Mouse (Mus musculus) stomach, embryonic 14.5 days (tissue): ENCODE measurements around the gene Ank3. TPM values are rescaled to one million over a fixed set of nuclear protein-coding genes. Genes with fewer than 3 reads are reported as not detected.

Experiments
- ATAC-seq: fragments of 200-750 bp; cut with Nextera tagmentation; 2 replicates; pipeline ENCODE4 v1.8.0; 2017; ENCODE audit warnings: low read depth, moderate TSS enrichment; ENCODE audit not compliant: insufficient number of reproducible peaks, insufficient read depth, low FRiP score
- H3K27ac ChIP-seq: fragments of 300-500 bp; sonication (generic); 2 replicates; pipeline ENCODE4 v1.5.1; 2014; ENCODE audit warnings: mild to moderate bottlenecking, low read length, moderate library complexity, mixed read lengths
- H3K27me3 ChIP-seq: fragments of 300-500 bp; sonication (generic); 2 replicates; pipeline ENCODE4 v1.6.1; 2014; ENCODE audit warnings: low read length, control low read depth, mixed read lengths; ENCODE audit not compliant: control insufficient read depth, insufficient read depth
- H3K36me3 ChIP-seq: fragments of 300-500 bp; sonication (generic); 2 replicates; pipeline ENCODE4 v1.6.1; 2014; ENCODE audit warnings: mild to moderate bottlenecking, control low read depth, low read length, moderate library complexity, mixed read lengths; ENCODE audit not compliant: control insufficient read depth, insufficient read depth
- H3K4me1 ChIP-seq: fragments of 300-500 bp; sonication (generic); 2 replicates; pipeline ENCODE4 v1.6.1; 2014; ENCODE audit warnings: low read length, control low read depth, mixed read lengths; ENCODE audit not compliant: control insufficient read depth, insufficient read depth
- H3K4me2 ChIP-seq: fragments of 300-500 bp; sonication (generic); replicated peaks from 2 replicates; pipeline ENCODE4 v1.6.1; 2014; ENCODE audit warnings: low read depth, low read length, control low read depth
- H3K4me3 ChIP-seq: fragments of 300-500 bp; sonication (generic); 2 replicates; pipeline ENCODE4 v1.5.1; 2014; ENCODE audit warnings: low read depth, low read length, control low read depth
- H3K9ac ChIP-seq: fragments of 300-500 bp; sonication (generic); replicated peaks from 2 replicates; pipeline ENCODE4 v1.6.1; 2014; ENCODE audit warnings: low read depth, mild to moderate bottlenecking, control low read depth, low read length, moderate library complexity, mixed read lengths
- H3K9me3 ChIP-seq: fragments of 300-500 bp; sonication (generic); 2 replicates; pipeline ENCODE4 v1.6.1; 2016; ENCODE audit warnings: low read depth, low read length, control low read depth; ENCODE audit not compliant: control insufficient read depth
- WGBS: fragments of 180-500 bp; shearing (Covaris S2); extraction: QIAGEN DNeasy Blood & Tissue Kit; methylation state at CpG from one replicate; pipeline ENCODE4 v1.1.7; 2014; 5-methylcytosine and 5-hydroxymethylcytosine counted together
- polyA plus RNA-seq: library from polyadenylated mRNA; unstranded; fragments of >200 nt; fragmentation: Nextera tagmentation; extraction: Ambion mirVana; gene quantifications from 2 replicates; pipeline ENCODE4 v1.2.1, GENCODE M21; 2014

Gene Ank3
- polyA plus RNA-seq, 1 experiment from 2014 or later: 46.1 TPM

GRCm38 (mm10) chr10:69945870-69946269, 547.3 kb downstream of the Ank3 start:
- Histone ChIP-seq H3K4me1 (no peaks in the 10 kb centered on the region), H3K4me3 (no peak overlapping the region), H3K9ac (no peak overlapping the region), H3K27ac (no peak overlapping the region), H3K4me2 (no peak overlapping the region), H3K9me3 (no peaks in the 10 kb centered on the region), H3K27me3 (no peaks in the 10 kb centered on the region), H3K36me3 (no peaks in the 10 kb centered on the region)
- no peak for ATAC-seq
- 76% methylated on average over 8 of the region's 8 CpGs for WGBS

DNA sequence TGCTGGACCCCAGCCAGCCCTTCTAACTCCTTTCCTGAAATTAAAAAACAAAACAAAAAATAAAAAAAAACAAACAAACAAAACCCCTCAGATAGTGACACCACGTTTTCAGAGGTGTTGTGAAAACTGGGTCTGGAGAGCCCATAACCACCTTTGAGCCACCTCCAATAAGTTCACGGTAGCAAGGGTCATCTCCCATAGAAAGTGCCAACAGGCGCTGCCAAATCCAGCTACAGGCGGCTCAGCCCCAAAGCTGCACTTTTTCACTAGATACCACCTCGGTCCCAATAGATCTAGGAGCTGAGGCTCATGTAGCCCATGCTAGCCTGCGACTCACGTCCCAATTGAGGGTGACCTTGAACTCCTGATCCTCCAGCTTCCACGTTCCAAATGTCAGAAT, 547.7 kb downstream of the Ank3 start:
- H3K9ac ChIP-seq: no peak overlapping the region
- H3K36me3 ChIP-seq: no peaks in the 10 kb centered on the region
- H3K27ac ChIP-seq: no peak overlapping the region
- H3K4me1 ChIP-seq: no peaks in the 10 kb centered on the region
- H3K9me3 ChIP-seq: no peaks in the 10 kb centered on the region
- no peak overlapping the region for H3K4me3 ChIP-seq
- H3K27me3 ChIP-seq: no peaks in the 10 kb centered on the region
- H3K4me2 ChIP-seq: no peak overlapping the region
- ATAC-seq: no peak
- WGBS: 84% methylated on average over 8 of the region's 8 CpGs

DNA sequence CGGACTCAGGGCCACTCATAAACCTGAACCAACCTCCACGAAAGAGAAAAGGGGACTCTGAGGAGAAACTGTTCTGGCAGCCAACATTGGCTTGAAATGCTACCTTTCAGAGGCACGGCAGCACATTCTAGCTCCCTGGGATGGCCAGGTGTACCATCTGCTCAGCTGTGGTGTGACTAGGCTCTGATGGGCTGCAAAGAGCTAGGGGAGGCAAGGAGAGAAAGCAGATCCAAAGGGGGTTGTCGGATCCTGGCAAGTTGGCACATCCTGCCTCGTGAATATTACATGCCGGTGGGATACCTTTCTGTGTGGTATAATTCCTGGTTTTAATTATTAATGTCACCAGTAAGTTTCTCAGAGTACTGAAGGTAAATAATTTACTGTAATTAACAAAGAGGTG, 548.5 kb downstream of the Ank3 start:
- WGBS: 90% methylated on average over 6 of the region's 6 CpGs
- H3K9ac ChIP-seq: no peak overlapping the region
- ATAC-seq: no peak

GRCm38 (mm10) chr10:69950236-69950918, 551.8 kb downstream of the Ank3 start:
- H3K27ac ChIP-seq: no peak overlapping the region
- WGBS: 87% methylated on average over 11 of the region's 11 CpGs
- no peak overlapping the region for H3K4me2 ChIP-seq
- H3K27me3 ChIP-seq: no peaks in the 10 kb centered on the region
- no peak overlapping the region for H3K4me3 ChIP-seq
- H3K4me1 ChIP-seq: no peaks in the 10 kb centered on the region
- no peak for ATAC-seq
- no peaks in the 10 kb centered on the region for H3K9me3 ChIP-seq
- H3K36me3 ChIP-seq: no peaks in the 10 kb centered on the region
- H3K9ac ChIP-seq: no peak overlapping the region

More for the DNA sequence above, 548.5 kb downstream of the Ank3 start:
- Histone ChIP-seq H3K9me3 (no peaks in the 10 kb centered on the region), H3K27me3 (no peaks in the 10 kb centered on the region), H3K4me3 (no peak overlapping the region), H3K27ac (no peak overlapping the region), H3K4me1 (no peaks in the 10 kb centered on the region), H3K4me2 (no peak overlapping the region), H3K36me3 (no peaks in the 10 kb centered on the region)

DNA sequence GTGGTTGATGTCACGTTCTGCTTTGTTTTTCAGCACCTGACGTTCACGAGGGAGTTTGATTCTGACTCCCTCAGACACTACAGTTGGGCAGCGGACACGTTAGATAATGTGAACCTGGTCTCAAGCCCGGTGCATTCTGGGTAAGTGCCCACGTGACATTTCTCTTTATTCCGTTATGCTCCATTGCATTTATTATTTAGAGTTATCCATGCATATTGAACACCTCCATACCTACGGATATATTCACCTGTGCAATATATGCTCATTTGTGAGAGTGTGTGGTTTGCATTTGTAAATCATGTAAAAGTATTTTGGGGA, 552.3 kb downstream of the Ank3 start:
- H3K9ac ChIP-seq: no peak overlapping the region
- H3K27me3 ChIP-seq: no peaks in the 10 kb centered on the region
- H3K4me1 ChIP-seq: no peaks in the 10 kb centered on the region
- no peak for ATAC-seq
- H3K9me3 ChIP-seq: no peaks in the 10 kb centered on the region
- H3K4me3 ChIP-seq: no peak overlapping the region
- H3K4me2 ChIP-seq: no peak overlapping the region
- H3K36me3 ChIP-seq: no peaks in the 10 kb centered on the region
- 91% methylated on average over 9 of the region's 9 CpGs for WGBS
- no peak overlapping the region for H3K27ac ChIP-seq

- no peaks in the 10 kb centered on the region for H3K36me3 ChIP-seq
- no peaks in the 10 kb centered on the region for H3K27me3 ChIP-seq
- H3K4me3 ChIP-seq: no peak overlapping the region
- no peak overlapping the region for H3K9ac ChIP-seq
- 74% methylated on average over 4 of the region's 4 CpGs for WGBS
- no peaks in the 10 kb centered on the region for H3K4me1 ChIP-seq
- no peak overlapping the region for H3K4me2 ChIP-seq
- H3K9me3 ChIP-seq: no peaks in the 10 kb centered on the region
- no peak for ATAC-seq
- H3K27ac ChIP-seq: no peak overlapping the region
Measured at GRCm38 (mm10) chr10:69951426-69951825, 552.9 kb downstream of the Ank3 start.

DNA sequence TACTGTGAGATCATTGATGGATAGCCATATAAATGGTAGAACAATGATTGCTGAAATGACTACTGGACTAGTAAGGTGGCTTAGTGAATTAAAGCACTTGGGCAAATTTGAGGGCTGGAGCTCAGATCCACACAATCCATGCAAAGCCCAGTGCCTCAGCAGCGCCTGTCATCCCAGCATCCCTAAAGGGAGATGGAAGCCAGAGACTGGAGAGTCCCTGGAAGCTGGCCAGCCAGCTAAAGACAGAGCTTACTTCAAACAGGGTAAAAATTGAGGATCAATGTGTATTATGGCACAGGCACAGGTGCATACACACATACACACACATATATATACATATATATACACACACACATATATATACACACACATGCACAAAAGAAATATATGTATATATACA, 553.7 kb downstream of the Ank3 start:
- no peaks in the 10 kb centered on the region for H3K27me3 ChIP-seq
- WGBS: 77% methylated on average over 1 of the region's 1 CpGs
- no peak for ATAC-seq

DNA sequence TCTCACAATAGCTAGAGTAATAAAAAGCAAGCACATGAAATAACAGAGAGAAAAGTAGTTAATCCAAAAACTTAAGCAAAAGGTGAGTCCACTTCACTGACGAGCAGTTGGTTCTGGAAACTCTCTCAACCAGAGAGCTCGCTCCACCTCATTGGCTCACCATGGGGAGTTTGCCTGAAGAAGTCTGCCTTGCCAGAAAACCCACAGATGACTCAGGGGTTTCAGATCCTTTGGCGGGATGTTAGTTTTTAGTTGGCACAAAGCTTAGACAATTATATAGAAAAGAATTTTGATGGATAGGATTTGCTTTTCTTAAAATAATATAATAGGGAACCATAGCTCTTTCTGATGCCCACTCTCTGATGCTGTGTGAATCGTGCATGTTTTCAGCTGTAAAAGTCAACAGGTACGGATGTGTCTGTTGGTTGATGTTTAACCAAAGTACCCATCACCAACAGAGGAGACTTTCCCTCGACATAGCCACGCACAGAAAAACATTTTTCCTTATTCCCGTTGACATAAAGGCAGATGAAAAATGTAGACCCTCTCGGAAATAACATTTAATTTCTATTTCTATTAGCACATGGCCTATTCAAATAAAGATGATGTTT, 556.2 kb downstream of the Ank3 start:
- H3K27ac ChIP-seq: no peak overlapping the region
- H3K4me3 ChIP-seq: no peak overlapping the region
- H3K4me2 ChIP-seq: no peak overlapping the region
- WGBS: 71% methylated on average over 9 of the region's 9 CpGs
- H3K27me3 ChIP-seq: no peaks in the 10 kb centered on the region
- no peak for ATAC-seq
- H3K4me1 ChIP-seq: no peaks in the 10 kb centered on the region
- no peaks in the 10 kb centered on the region for H3K9me3 ChIP-seq
- no peak overlapping the region for H3K9ac ChIP-seq
- H3K36me3 ChIP-seq: peaks cover 4% of the 10 kb centered on the region; the same call in 1 of the 2 replicates

More for the DNA sequence above, 553.7 kb downstream of the Ank3 start:
- no peak overlapping the region for H3K4me2 ChIP-seq
- no peak overlapping the region for H3K9ac ChIP-seq
- no peak overlapping the region for H3K27ac ChIP-seq
- no peaks in the 10 kb centered on the region for H3K4me1 ChIP-seq
- no peak overlapping the region for H3K4me3 ChIP-seq
- H3K36me3 ChIP-seq: no peaks in the 10 kb centered on the region
- H3K9me3 ChIP-seq: no peaks in the 10 kb centered on the region

- 87% methylated on average over 7 of the region's 7 CpGs for WGBS
- H3K4me3 ChIP-seq: no peak overlapping the region
- no peak overlapping the region for H3K4me2 ChIP-seq
Measured at GRCm38 (mm10) chr10:69962226-69962625, 563.7 kb downstream of the Ank3 start.

More at GRCm38 (mm10) chr10:69962226-69962625, 563.7 kb downstream of the Ank3 start:
- no peaks in the 10 kb centered on the region for H3K4me1 ChIP-seq
- H3K27ac ChIP-seq: no peak overlapping the region
- no peaks in the 10 kb centered on the region for H3K9me3 ChIP-seq
- no peak overlapping the region for H3K9ac ChIP-seq
- ATAC-seq: no peak
- H3K36me3 ChIP-seq: peaks cover 4% of the 10 kb centered on the region; the same call in 1 of the 2 replicates
- H3K27me3 ChIP-seq: no peaks in the 10 kb centered on the region
